Mouse (Mus musculus): ENCODE measurements around the gene Lzic.
"Not testable (repeated sequence)": the region's sequence is repeated elsewhere in the genome, so short reads cannot be mapped to it uniquely, and the experiment has no call there.

The Lzic gene

DNA sequence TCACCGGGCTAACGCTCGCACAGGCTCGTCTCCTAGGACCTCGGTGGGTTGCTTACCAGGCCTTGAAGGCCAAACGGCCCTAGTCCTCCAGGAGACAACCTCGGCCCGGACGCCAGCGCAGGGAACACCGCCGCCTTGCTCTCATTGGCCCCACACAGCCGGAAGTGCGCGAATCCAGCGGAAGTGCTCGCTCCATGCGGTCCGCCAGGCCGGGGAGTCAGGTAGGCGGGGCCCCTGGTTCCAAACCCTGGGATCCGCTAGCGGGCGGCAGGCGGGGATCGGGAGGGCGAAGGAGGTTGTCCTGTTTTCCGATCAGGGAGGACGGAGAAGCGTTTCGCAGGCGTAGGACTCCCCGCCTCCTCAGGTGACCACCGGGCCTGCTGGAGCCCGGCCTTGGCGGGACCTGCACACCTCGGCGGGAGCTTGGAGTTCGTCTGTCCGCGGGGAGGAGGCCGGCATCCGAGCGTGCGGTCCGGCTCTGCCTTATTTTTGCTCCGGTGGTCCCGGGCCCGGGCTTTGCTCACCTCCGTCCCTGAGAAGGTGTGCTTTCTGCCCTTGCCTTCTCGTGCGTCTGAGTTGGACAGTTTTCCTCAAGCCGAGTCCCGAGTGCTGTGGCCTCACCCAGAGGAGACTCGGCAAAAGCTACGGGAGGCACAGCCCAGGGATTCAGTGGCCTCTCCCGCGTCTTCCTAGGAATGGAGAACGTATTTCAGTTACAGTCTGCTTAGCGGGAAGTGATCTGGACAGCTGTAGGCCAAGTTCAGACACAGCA is at the start of gene Lzic, which contains the start of gene Nmnat1:
Lzic (plus strand) TSS at position 177 of the 772 bp plus-strand sequence.
Nmnat1 (minus strand) TSS at position 150 of the 772 bp plus-strand sequence.
- peak; percentile 94 for DNase-seq (ENCODE audit: low spot score)

DNA sequence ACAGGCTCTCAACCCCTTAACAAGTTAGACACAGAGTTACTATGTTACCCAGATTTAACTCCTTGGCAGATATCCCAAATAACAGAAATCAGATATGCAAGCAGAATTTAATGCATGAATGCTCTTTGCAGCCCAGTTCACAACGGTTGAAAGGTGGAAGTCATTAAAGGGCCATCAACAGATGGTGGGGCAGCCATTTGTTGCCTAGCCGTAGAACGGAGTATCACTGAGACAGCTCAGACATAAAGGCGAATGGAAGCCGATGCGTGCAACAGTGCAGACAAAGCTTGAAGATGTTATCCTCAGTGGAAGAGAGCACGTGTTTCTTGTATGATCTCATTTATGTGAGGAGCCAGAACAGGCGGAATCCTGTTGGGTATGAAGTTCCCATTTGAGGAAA is 44.5 kb upstream of the Lzic start:
- DNase-seq (ENCODE audit: low spot score): no peak

DNA sequence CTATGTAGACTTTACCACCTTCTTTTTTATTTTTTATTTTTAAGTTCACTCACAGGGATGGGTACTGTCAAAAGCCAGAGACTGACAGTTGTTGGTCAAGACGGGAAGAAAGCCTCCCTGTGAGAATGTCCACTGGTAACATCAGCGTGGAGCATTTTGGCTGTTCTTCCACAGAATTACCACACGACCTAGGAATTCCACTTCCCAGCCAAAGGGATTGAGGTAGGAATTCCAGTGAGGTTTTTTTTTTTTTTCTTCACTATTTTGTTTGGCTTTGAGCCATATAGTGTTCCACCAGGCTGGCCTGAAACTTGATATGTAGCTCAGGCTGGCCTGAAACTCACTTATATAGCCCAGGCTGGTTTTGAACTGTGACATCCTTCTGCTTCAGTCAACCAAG is 42.6 kb upstream of the Lzic start:
- peak; percentile 73 for DNase-seq (ENCODE audit: low spot score)

DNA sequence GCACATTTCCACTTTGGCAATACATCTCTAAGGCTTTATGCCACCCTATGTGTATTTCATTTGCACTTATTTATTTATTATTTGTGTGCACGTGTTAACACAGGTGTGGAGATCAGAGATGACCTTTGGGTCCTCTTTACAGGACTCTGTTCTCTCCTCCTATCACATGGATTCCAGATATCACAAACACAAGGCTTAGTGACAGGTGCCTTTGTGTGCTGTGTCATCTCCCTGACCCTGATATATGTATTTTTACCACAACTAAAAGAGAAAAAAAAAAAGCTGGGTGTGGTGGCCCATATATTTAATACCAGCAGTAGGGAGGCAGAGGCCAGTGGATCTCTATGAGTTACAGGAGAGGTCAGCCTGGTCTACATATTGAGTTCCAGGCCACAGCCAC is 40.6 kb upstream of the Lzic start:
- DNase-seq (ENCODE audit: low spot score): no peak

DNA sequence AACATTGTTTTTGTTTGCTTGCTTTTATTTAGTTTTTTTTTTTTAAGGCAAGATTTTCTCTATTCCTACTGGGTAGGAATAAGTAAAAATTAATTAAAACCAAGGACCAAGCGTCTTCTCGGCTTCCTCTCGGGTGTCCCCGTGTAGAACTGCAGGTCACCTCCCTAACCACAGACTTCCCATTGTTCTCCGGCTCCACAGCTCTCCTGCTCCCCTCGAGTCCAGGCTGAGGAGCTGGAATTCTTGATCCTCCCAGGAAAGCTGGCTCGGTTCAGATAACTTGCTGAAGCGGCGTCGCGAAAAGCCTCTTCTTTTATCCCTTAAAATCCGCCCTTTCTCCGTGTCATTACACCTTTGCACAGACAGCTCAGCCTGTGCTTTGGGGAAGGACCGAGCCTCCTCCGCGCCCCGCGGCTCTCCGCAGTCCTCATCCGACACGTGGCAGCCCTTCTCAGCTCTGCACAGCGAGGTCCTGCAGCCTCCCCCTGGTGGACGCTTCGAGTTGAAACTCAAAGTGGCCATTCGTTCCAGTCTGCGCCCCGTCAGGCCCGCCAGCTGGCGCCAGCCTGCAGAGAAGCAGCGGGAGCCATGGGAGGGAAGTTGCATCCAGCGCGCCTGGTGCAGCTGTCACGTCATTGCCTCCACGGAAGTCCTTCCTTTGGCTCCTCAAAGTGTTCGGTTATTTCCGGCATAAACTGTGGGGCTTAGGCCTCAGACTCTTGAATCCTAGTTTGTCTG is 39.9 kb upstream of the Lzic start:
- peak; percentile 92 for DNase-seq (ENCODE audit: low spot score)

DNA sequence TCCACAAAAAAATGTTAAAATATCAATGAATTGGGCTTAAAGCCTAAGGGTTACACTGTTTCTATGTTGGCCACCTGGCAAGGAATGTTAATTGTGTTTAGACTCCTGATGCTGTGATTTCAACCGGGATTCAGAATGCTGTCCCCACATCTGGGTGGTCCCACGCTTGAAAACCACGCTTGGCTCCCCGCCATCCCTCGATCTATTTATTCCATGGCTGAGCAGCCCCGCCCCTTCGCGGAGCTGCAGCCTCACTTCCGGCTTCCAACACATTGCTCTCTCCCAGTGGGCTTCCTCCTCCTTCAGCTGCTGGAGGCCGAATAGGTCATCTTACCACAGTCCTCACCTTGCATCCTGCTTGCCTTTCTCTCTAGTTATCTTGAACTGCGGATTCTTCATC is 39.2 kb upstream of the Lzic start:
- no peak for DNase-seq (ENCODE audit: low spot score)

DNA sequence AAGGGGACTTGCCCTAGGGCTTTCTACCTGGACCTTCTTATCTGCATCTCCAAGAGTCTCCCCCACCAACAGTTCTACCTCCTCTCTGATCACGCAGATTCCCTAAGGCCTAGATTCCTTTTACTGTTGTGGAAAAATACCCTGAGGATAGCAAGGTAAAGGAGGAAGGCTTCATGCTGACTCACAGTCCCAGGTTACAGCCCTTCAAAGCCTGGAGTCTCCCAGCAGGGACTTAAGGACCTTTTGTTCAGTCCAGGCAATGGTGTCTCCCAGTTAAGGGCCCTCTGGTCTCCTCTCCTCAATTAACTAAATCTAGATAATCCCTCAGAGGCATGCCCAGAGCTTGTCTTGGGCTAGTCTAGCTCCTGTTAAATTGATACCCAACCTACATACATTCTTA is 38.7 kb upstream of the Lzic start:
- no peak for DNase-seq (ENCODE audit: low spot score)

DNA sequence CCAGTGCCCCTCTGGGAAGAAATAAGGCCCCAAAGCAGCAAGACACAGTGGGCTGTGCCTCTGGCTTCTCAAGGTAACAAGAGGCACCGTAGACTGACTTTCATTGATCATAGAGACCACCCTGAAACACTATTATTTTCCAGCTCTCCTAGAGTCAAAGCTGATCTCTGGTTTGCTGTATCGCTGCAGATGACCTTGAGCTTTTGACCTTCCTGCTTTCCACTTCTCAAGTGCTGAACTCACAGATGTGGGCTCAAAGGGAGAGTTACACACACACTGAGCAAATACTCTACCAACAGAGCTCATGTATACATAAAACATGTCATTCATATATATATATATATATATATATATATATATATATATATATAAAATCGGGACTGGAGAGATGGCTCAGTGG is 34.4 kb upstream of the Lzic start:
- DNase-seq (ENCODE audit: low spot score): no peak

DNA sequence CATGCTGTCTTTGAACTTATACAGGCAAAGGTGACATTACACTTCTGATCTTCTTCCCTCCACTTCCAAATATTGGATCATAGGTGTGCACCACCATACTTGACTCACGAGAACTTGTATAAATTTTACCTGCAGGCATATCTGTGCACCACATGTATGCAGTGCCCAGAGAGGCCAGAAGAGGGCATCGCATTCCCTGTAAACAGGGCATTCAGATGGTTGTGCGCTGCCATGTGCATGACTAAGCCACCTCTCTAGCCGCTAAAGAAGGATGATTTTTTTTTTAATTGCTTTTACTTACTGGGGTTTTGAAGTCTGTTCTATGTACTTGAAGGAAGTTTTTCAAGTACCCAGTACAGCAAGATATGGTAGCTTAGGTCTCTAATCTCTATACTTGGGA is 31.4 kb upstream of the Lzic start:
- DNase-seq (ENCODE audit: low spot score): no peak

DNA sequence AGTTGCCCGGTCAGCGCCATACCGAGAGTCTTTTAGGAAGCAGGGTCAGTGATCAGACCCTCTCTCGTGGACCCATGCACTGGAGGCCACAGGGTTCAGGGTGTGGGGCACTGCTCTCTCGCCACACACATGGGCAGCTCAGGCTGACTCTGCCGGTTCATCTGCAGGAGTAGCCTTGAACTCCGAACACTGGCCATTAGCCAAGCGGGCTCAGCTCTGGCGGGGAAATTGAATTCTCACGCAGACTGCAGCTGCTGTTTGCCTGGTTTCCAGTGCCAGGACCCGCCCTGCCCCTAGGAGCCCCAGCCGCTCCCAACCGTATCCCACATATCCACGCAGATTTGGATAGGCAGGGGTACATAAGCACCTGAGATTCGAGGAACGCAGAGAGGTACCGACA is 30.8 kb upstream of the Lzic start:
- no peak for DNase-seq (ENCODE audit: low spot score)

DNA sequence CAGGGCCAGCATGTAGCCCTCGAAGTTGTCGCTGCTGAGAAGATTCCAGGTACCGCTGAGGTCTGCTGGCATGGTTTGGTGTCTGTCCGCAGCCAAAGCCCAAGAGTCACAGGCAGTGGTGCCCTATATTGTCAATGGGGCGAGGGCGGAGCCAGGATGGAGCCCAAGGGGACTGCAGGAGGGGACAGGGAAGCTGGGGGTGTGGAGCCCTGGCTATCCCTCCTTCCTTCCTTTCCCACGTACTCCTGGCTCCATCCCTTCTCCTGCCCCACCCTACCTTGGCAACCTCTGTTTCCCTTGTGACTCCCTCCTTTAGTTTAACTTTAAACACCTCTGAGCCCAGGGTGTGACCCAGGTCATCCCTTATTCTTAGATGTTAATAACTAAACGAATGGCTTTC is 30.1 kb upstream of the Lzic start, which contains the start of gene Rbp7:
Rbp7 (minus strand) TSS at position 100 of the 400 bp plus-strand sequence.
- DNase-seq (ENCODE audit: low spot score): no peak

DNA sequence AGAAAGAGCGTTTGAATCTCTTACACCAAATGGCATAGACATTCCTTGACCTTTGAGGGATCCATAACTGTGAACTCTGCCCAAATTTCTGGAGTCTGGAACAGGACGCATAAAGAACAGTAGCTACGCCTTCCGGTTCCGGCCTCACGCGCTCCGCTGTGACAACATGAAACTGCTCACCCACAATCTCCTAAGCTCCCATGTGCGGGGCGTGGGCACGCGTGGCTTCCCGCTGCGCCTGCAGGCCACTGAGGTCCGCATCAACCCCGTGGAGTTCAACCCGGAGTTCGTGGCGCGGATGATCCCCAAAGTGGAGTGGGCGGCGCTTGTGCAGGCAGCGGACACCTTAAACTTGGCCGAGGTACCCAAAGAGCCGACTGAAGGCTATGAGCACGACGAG is 27.9 kb upstream of the Lzic start:
- not testable (repeated sequence) for DNase-seq (ENCODE audit: low spot score)

DNA sequence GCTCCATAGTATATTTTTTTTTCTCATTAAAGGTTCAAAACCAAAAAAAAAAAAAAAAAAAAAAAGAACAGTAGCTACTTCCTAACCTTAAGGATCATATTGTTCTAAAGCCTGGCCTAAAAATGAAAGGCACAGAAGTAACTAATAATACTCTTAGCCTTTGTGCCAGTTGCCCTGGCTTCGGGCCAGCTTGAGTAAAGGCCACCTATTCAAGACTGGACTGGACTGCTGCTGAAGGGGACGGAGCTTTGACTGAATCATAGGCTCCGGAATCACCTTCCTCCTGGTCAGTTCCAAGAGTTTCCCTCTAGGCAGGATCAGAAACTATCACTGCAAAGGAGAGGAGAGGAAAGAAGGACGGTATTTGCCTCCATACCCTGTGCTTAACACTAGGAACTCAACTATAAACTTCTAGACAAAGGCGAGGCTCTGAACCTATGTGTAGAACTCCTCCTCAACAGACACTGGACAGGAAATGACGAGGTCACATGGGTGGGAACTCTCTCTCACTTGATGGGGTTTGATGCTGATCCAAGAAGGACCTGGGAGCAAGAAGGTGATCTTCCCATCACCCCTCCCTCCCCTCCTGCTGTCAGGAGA is 27.1 kb upstream of the Lzic start:
- peak; percentile 90 for DNase-seq (ENCODE audit: low spot score)

DNA sequence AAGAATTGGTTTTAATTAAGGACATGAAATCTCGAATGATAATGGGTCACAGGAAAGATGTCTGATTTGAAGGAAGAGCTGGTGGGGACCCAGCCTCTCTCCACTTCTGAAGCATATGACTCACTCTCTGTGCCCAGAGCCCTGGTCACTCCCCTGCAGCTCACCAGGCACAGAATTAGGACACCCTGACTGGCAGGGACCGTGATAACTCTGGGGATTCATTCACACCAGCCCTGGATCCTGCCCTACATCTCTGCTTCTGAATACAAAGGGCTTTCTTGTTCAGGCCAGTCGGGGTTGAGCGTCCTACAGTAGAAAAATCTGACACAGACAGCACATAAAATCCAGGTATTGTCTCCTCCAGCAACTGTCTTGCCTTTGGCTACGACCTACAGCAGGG is 26.5 kb upstream of the Lzic start:
- no peak for DNase-seq (ENCODE audit: low spot score)

DNA sequence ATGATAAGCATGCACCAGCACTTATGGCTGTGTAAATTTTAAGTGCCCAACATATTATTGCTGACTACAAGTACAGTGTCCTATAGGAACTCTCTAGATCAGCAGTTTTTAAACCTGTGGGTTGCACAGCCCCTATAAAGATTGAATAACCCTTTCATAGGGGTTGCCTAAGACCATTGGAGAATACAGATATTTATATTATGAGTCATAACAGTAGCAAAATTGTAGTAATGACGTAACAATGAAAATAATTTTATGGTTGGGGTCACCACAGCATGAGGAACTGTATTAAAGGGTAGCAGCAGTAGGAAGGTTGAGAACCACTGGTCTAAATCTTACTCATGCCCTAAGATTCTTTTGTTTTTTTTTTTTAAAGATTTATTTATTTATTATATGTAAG is 25.6 kb upstream of the Lzic start:
- DNase-seq (ENCODE audit: low spot score): no peak

DNA sequence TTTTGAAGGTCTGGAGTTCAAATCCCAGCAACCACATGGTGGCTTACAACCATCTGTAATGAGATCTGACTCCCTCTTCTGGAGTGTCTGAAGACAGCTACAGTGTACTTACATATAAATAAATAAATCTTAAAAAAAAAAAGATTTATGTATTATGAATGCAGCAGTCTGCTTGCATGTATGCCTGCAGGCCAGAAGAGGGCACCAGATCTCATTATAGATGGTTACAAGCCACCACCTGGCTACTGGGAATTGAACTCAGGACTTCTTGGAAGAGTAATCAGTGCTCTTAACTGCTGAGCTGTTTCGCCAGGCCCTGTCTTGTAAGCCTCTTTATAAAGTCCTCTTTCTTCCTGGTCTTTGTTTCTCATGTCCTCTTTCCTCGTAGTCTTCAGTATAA is 24.6 kb upstream of the Lzic start:
- DNase-seq (ENCODE audit: low spot score): not testable (repeated sequence)

DNA sequence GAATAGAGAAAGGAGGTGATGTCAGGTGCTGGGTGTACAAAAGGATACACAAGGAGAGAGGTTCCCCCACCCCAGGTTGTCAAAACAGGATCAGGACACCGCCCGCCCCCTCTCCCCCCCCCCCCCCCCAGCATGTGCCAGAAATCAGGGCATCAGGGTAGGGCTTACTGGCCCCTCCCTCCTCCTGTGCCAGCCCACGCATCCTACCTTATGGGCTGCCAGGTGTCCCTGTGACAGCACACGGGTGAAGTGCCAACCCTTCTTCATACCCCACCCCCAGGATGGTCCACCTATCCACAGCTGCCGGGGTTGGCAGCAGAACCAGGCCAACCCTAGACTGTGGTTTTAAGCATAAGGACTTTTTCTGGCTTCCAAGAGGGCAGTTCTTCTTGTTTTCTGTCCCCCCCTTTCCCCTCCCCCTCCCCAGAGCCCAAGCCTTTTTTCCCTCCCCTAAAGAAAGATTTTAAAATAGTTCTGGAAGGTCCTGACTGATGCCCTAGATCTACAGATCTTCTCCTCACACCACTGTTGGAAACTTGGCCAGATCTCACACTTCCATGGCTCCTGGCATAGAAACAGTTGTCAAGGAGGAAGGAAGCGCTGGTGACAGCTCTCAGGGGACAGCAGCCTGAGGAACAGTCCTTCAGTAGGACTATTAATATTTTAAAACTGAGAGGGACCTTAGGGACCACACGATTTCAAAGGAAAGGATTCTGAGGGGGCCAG is 23.3 kb upstream of the Lzic start:
- peak; percentile 47 for DNase-seq (ENCODE audit: low spot score)

DNA sequence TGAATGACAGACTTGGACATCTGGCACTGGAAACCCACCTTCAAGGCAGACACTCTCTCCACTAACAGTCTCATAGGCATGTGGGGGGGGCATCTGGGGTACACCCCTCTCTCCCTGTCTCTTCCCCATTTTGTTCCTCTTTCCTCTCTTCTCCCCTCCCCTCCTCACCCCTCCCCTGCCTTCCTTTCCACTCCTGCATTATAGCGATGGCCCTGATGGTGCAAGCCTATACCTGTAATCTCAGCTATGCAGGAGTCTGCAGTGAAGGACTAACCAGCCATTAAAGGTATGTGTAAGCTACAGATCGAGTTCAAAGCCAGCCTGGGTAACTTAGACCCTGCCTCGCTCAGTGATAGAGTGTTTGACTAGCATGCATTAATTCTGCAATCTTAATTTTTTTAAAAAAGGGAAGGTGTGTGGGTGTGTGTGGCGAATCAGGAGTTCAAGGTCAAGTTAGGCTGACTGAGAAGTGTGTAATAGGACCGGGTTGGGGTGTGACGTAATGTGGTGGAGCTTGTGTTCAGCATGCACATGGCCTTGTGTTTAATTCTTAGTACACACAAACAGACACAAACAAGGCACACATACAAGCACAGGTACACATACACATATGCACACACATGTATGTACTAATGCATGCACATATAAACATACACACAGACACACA is 22.6 kb upstream of the Lzic start:
- DNase-seq (ENCODE audit: low spot score): no peak

DNA sequence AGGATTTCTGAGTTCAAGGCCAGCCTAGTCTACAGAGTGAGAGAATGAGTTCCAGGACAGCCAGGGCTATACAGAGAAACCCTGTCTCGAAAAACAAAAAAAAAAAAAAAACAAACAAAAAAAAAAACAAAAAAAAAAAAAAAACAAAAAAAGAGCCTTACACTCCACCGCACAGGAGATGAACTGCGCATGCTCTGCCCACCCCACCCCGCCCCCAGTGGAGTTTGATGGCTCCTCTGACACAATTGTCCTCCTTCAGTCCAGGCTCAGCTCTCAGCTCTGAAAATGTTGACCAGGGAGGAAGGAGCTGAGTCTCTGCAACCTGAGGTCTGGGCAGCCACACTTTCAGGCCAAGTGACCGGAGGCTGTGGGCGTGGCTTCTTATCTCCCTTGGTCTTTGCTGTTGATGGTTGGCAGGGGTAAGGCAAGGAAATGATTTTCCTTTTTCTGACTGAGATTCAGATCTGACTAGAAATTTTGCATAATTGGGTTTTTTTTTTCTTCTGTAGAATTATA is 21.5 kb upstream of the Lzic start:
- no peak for DNase-seq (ENCODE audit: low spot score)

DNA sequence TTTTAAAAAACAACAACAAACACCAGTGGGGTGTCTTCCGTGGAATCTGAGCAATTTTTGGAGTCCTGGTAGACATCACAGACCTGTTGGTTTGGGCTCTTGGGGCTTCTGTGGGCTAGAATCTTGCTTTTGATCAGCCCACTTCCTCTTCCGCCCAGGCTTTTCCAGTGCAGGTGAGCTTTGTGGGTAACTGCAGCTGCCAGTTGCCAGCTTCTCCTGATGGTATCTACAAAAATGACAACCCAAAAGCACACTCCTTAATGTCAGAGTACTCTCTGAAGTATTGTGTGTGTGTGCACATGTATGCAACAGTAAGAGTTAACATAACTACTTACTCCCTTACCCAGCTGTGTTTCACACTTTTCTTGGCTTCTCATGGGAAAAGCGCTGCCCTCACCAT is 15.5 kb upstream of the Lzic start:
- DNase-seq (ENCODE audit: low spot score): no peak

DNA sequence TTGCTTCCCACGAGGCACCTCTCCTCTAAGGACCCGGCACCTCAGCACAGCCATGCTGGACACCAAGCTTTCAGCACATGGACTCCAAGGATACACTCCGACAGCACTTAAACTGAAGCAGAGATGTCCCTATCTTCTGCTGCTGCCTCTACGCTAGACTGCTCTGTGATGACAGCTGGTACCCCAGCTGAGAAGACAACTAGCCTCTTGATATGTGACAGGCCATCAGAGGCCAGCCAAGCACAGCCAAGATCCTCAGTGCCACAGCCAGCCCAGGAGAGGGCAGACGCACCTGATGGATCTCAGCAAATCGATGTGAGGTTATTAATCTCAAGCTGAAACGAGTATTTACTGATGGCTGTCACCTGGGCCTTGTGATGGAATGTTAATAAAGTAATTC is 9.9 kb upstream of the Lzic start:
- no peak for DNase-seq (ENCODE audit: low spot score)

DNA sequence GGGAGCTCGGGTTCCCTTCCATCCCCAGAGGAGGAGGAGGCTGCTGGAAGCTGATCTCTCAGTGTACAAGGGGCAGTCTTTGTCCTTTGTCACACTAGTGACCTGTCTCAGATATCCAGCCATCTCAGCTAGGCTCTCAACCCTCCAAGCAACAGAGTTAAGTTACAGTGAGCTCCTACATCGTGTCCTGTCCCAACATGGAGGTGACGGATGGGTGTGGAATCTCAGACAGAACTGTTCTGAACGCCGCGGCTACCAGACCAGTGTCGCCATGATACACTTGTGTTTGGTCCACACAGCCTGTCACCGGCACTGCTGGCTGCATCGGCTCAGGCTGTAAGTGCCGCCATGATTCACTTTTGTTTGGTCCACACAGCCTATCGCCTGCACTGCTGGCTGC is 8.0 kb upstream of the Lzic start, which contains the start of gene Tmem274:
Tmem274 (plus strand) TSS at position 301 of the 400 bp plus-strand sequence.
- no peak for DNase-seq (ENCODE audit: low spot score)
